Mouse (Mus musculus): ENCODE measurements around the gene Supt20.

DNA sequence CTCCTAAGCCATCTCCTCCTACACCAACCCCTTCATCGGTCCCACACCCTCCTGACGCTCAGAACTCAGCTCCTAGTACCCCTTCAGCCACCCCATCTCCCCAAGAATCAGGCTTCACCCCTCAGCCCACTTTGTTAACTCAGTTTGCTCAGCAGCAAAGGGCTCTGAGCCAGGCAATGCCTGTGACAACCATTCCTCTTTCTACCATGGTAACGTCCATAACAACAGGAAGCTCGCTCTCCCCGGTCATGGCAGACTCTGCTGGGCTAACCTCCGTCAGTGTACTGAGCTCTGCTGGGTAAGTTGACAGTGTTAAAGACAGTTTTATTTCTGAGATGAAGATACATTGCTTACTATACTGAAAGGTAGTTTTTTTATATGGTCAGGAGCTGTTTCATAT is 24.7 kb downstream of the Supt20 start:
- no peak for TF ChIP-seq CTCF (IDR thresholded peaks at IDR 0.05; ENCODE audit: insufficient read depth, low read length)
- TF ChIP-seq POLR2A (IDR thresholded peaks at IDR 0.05; ENCODE audit: borderline replicate concordance, extremely low read depth, low read depth, low read length) = no peak

Data from lung, adult 2 months (tissue).